Mouse (Mus musculus) lung, postnatal 0 days (tissue): ENCODE measurements around the gene Lzts2. TPM values are rescaled to one million over a fixed set of nuclear protein-coding genes. Genes with fewer than 3 reads are reported as not detected.

Experiments
- ATAC-seq: fragments of 200-750 bp; cut with Nextera tagmentation; 2 replicates; pipeline ENCODE4 v1.8.0; 2017; ENCODE audit warnings: moderate library complexity
- DNase-seq: peaks from one replicate; pipeline ENCODE4 v3.0.0-alpha.2; 2016; ENCODE audit warnings: low spot score
- H3K27ac ChIP-seq: fragments of 300-500 bp; sonication (generic); 2 replicates; pipeline ENCODE4 v1.5.1; 2014; ENCODE audit warnings: antibody characterized with exemption, mild to moderate bottlenecking, low read length, mixed read lengths
- H3K27me3 ChIP-seq: fragments of 300-500 bp; sonication (generic); replicated peaks from 2 replicates; pipeline ENCODE4 v1.6.1; 2014; ENCODE audit warnings: low read length, mixed read lengths; ENCODE audit not compliant: insufficient read depth
- H3K36me3 ChIP-seq: fragments of 300-500 bp; sonication (generic); 2 replicates; pipeline ENCODE4 v1.6.1; 2014; ENCODE audit warnings: low read length, mixed read lengths; ENCODE audit not compliant: insufficient read depth
- H3K4me1 ChIP-seq: fragments of 300-500 bp; sonication (generic); 2 replicates; pipeline ENCODE4 v1.6.1; 2014; ENCODE audit warnings: antibody characterized with exemption, low read depth, low read length, mixed read lengths; ENCODE audit not compliant: insufficient read depth
- H3K4me2 ChIP-seq: fragments of 300-500 bp; sonication (generic); replicated peaks from 2 replicates; pipeline ENCODE4 v1.6.1; 2014; ENCODE audit warnings: low read depth, mild to moderate bottlenecking, low read length, moderate library complexity, mixed read lengths
- H3K4me3 ChIP-seq: fragments of 300-500 bp; sonication (generic); 2 replicates; pipeline ENCODE4 v1.5.1; 2014; ENCODE audit warnings: low read depth, low read length
- H3K9ac ChIP-seq: fragments of 300-500 bp; sonication (generic); replicated peaks from 2 replicates; pipeline ENCODE4 v1.6.1; 2014; ENCODE audit warnings: low read depth, mild to moderate bottlenecking
- H3K9me3 ChIP-seq: fragments of 300-500 bp; sonication (generic); 2 replicates; pipeline ENCODE4 v1.6.1; 2016; ENCODE audit warnings: low read length, mixed read lengths
- CTCF ChIP-seq: IDR thresholded peaks from 2 replicates; pipeline ENCODE4 v1.5.1; 2016; ENCODE audit warnings: antibody characterized with exemption, mild to moderate bottlenecking
- EP300 ChIP-seq: IDR thresholded peaks from 2 replicates; pipeline ENCODE4 v1.6.1; 2016; ENCODE audit warnings: antibody characterized with exemption, mild to moderate bottlenecking, control low read depth
- WGBS: fragments of 180-500 bp; shearing (Covaris S2); extraction: QIAGEN DNeasy Blood & Tissue Kit; methylation state at CpG from one replicate; pipeline ENCODE4 v1.1.7; 2014; 5-methylcytosine and 5-hydroxymethylcytosine counted together
- polyA plus RNA-seq: library from polyadenylated mRNA; unstranded; fragments of >200 nt; fragmentation: Nextera tagmentation; extraction: Ambion mirVana; gene quantifications from 2 replicates; pipeline ENCODE4 v1.2.1, GENCODE M21; 2015

Lzts2 gene
- polyA plus RNA-seq, 1 experiment from 2014 or later: 56.0 TPM

DNA sequence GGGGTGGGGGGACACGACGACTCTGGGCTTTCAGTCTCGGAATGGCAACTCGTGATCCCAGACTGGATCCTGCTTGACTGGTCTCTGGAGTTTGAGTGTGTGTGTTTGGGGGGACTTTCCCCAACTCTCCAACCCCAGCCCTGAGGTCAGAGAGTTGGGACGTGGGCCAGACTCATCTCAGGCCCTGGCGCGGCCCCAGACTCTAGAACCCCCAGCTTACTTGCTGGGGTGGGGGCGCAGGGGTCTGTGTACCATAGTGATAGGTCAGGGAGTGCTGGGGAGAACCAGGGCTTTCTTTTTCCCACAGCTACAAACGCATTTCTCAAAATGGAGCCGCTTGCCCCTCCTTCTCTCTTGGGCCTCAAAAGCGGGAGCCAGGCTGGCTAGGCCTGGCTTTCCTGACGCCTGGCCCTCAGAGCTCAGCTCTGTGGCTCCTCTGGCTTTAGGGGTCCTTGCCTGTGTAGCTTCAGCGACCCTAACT, 4.2 kb downstream of the Lzts2 start:
- no peaks in the 10 kb centered on the region for H3K27me3 ChIP-seq
- H3K9me3 ChIP-seq: no peaks in the 10 kb centered on the region
- DNase-seq: peak; percentile 80
- H3K36me3 ChIP-seq: no peaks in the 10 kb centered on the region; the same call in 1 of the 2 replicates
- no peak for TF ChIP-seq CTCF
- no peak for TF ChIP-seq EP300
- H3K27ac ChIP-seq: peak overlapping the region; percentile 99
- peaks cover 26% of the 10 kb centered on the region for H3K4me1 ChIP-seq
- H3K4me3 ChIP-seq: peak overlapping the region; percentile 63
- 0 out of 2 replicates have a peak, but pooled peaks have one; percentile 4 for ATAC-seq
- peak overlapping the region; percentile 76 for H3K4me2 ChIP-seq
- 0% methylated on average over 11 of the region's 13 CpGs for WGBS
- peak overlapping the region; percentile 77 for H3K9ac ChIP-seq

DNA sequence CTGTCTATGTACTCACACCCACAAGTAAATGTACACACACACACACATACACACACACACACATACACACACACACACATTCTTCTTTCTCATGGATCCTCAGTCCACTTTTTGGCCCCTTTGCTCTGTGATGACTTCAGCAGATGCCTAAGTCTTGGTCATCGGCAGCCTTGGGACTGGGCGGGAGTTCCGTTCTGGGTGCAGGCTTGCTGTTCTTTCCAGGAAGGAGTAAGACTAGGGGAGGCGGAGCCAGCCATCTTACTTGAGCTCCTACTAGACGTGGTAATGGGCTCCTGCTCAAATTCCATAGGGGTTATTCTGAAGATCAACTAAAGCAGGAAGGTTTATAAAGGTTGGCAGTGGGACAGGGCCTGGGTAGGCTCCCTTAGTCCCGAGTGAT, 6.1 kb downstream of the Lzts2 start:
- peak overlapping the region; percentile 31 for H3K4me2 ChIP-seq
- H3K27me3 ChIP-seq: no peaks in the 10 kb centered on the region
- TF ChIP-seq EP300 (no peak), CTCF (no peak)
- peak overlapping the region; percentile 38; the same call in 1 of the 2 replicates for H3K27ac ChIP-seq
- H3K36me3 ChIP-seq: no peaks in the 10 kb centered on the region; the same call in none of the 2 replicates
- H3K4me3 ChIP-seq: no peak overlapping the region
- ATAC-seq (no peak), DNase-seq (peak; percentile 88)
- 24% methylated on average over 6 of the region's 6 CpGs for WGBS
- H3K9ac ChIP-seq: 0 out of 2 replicates have a peak overlapping the region, but pooled peaks have one; percentile 3
- no peaks in the 10 kb centered on the region for H3K9me3 ChIP-seq
- peaks cover 26% of the 10 kb centered on the region for H3K4me1 ChIP-seq

DNA sequence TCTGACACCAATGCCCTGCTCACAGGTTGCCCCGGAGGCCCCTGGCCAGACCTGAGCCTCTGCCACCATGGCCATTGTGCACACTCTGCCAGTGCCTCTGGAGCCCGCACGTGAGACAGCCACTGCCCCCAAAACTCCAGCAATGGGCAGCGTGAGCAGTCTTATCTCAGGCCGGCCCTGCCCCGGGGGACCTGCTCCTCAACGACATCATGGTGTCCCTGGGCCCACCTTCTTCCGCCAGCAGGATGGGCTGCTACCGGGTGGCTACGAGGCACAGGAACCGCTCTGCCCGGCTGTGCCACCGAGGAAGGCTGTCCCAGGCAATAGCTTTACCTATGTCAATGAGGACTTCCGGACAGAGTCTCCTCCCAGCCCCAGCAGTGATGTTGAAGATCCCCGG, 7.1 kb downstream of the Lzts2 start:
- H3K36me3 ChIP-seq: peaks cover 7% of the 10 kb centered on the region
- H3K4me3 ChIP-seq: no peak overlapping the region
- peaks cover 21% of the 10 kb centered on the region for H3K4me1 ChIP-seq
- 0 out of 2 replicates have a peak overlapping the region, but pooled peaks have one; percentile 31 for H3K4me2 ChIP-seq
- H3K27ac ChIP-seq: no peak overlapping the region
- no peaks in the 10 kb centered on the region for H3K9me3 ChIP-seq
- no peak for DNase-seq
- no peaks in the 10 kb centered on the region for H3K27me3 ChIP-seq
- TF ChIP-seq EP300 (no peak), CTCF (no peak)
- 86% methylated on average over 15 of the region's 15 CpGs for WGBS
- no peak overlapping the region for H3K9ac ChIP-seq
- ATAC-seq: no peak

DNA sequence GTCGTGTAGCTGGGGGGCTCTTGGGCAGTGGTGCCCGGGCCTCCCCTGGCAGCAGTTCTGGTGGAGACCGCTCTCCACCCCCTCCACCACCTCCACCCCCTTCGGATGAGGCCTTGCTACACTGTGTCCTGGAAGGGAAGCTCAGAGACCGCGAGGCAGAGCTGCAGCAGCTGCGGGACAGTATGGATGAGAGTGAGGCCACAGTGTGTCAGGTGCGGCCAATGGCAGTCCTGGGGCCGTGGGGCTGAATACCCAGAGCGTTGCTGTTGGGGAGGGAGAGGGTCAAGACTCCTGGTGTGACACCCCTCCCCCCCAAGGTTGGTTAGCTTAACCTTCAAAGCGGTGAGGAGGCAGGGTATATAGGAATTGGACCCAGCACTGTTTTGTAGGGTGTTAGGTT, 9.8 kb downstream of the Lzts2 start:
- ATAC-seq (no peak), DNase-seq (no peak)
- no peak overlapping the region for H3K9ac ChIP-seq
- H3K9me3 ChIP-seq: no peaks in the 10 kb centered on the region
- H3K4me1 ChIP-seq: peaks cover 17% of the 10 kb centered on the region
- TF ChIP-seq EP300: no peak
- no peak for TF ChIP-seq CTCF
- H3K4me3 ChIP-seq: no peak overlapping the region
- H3K27ac ChIP-seq: no peak overlapping the region
- WGBS: 82% methylated on average over 11 of the region's 11 CpGs
- H3K27me3 ChIP-seq: no peaks in the 10 kb centered on the region
- H3K36me3 ChIP-seq: peaks cover 10% of the 10 kb centered on the region
- H3K4me2 ChIP-seq: no peak overlapping the region

DNA sequence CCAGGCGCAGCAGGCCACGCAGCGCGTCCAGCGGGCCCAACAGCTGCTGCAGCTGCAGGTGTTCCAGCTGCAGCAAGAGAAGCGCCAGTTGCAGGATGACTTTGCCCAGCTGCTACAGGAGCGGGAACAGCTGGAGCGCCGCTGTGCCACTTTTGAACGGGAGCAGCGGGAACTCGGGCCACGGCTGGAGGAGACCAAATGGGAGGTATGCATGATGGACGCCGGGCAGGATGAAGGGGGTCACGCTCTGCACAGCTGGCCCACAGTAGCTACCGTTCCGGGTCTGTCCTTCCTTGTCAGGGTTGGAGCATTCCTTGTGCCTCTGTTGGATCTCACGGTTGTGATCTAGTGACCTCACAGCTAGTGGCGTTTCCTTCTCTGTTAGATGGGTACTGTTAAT, 10.6 kb downstream of the Lzts2 start:
- H3K4me1 ChIP-seq: peaks cover 13% of the 10 kb centered on the region
- H3K9me3 ChIP-seq: no peaks in the 10 kb centered on the region
- DNase-seq: no peak
- H3K4me3 ChIP-seq: no peak overlapping the region
- TF ChIP-seq EP300 (no peak), CTCF (no peak)
- no peak overlapping the region for H3K27ac ChIP-seq
- H3K9ac ChIP-seq: no peak overlapping the region
- no peaks in the 10 kb centered on the region for H3K27me3 ChIP-seq
- H3K4me2 ChIP-seq: no peak overlapping the region
- peaks cover 10% of the 10 kb centered on the region for H3K36me3 ChIP-seq
- ATAC-seq: no peak
- 79% methylated on average over 19 of the region's 20 CpGs for WGBS

DNA sequence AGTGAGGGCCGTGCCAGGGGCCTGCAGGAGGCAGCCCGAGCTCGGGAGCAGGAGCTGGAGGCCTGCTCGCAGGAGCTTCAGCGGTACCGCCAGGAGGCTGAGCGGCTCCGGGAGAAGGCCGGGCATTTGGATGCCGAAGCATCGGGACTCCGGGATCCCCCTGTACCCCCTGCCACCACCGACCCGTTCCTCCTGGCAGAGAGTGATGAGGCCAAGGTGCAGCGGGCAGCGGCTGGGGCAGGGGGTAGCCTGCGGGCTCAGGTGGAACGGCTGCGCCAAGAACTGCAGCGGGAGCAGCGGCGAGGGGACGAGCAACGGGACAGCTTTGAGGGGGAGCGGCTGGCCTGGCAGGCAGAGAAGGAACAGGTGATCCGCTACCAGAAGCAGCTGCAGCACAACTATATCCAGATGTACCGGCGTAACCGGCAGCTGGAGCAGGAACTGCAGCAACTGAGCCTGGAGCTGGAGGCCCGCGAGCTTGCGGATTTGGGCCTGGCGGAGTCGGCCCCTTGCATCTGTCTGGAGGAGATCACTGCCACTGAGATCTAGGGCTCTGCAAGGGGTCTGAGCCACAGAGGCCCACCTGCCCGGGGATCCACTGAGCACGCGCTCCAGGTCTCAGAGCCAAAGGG, 11.8 kb downstream of the Lzts2 start:
- ATAC-seq: no peak
- 88% methylated on average over 36 of the region's 37 CpGs for WGBS

More for the DNA sequence above, 11.8 kb downstream of the Lzts2 start:
- Histone ChIP-seq H3K27ac (no peak overlapping the region), H3K4me2 (no peak overlapping the region), H3K4me3 (no peak overlapping the region), H3K27me3 (no peaks in the 10 kb centered on the region), H3K36me3 (peaks cover 10% of the 10 kb centered on the region), H3K9me3 (no peaks in the 10 kb centered on the region), H3K4me1 (peaks cover 2% of the 10 kb centered on the region), H3K9ac (no peak overlapping the region)
- DNase-seq: no peak
- TF ChIP-seq EP300 (no peak), CTCF (no peak)
